Mouse (Mus musculus) duodenum, adult 2 months (tissue): ENCODE data around the gene Gm5108. TPM values are rescaled to one million over a fixed set of nuclear protein-coding genes. Genes with fewer than 3 reads are reported as not detected.

Experiments
- polyA plus RNA-seq: library from polyadenylated mRNA; depleted of rRNA; stranded (reverse); fragments of >200 nt; gene quantifications from 2 replicates; pipeline ENCODE4 v1.2.3, GENCODE M21; 2012; ENCODE audit warnings: low replicate concordance; rRNA removed

The Gm5108 gene
- polyA plus RNA-seq = not detected in 2 replicates

GRCm38 (mm10) chr5:67941369-67941768, at the start of gene Gm5108:
Gene Gm5108, plus strand, starts transcription at chr5:67941669.

DNA sequence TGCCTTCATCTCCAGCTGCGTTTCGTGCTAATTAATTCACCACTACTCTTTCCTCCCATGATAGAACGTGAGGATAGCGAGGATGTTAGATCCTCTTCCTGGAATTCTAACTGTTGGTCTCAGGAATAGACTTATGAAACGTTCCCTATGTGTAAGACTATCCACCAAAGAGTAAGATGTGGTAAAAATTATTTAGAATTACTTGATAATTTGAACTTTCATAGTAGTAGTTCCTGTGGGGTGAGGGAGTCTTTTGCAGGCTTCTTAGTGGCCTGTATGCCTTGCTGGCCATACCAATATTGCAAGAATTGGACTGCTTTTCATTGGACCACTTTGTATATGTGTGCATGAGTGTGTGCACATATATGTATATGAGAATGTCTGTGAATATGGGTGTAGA, 4.9 kb downstream of the Gm5108 start, which contains the start of gene Gm21905:
Gm21905 (minus strand) TSS at position 101 of the 400 bp plus-strand sequence.

Other genes with a start within 250 kb of the Gm5108 start
- gene Atp8a1, start 94.2 kb upstream of the Gm5108 start, polyA plus RNA-seq = 20.5 and 55.7 TPM in 2 replicates
- gene Gm21905, start 4.8 kb downstream of the Gm5108 start, polyA plus RNA-seq = not detected in 2 replicates
- gene Grxcr1, start 90.2 kb downstream of the Gm5108 start, polyA plus RNA-seq = not detected in 2 replicates